Mouse (Mus musculus) Patski (cell line): ENCODE measurements around the gene Gm17622. TPM values are rescaled to one million over a fixed set of nuclear protein-coding genes. Genes with fewer than 3 reads are reported as not detected.

Experiments
- ATAC-seq: fragments of 100-300 bp; one replicate; pipeline ENCODE4 v1.8.0; 2021
- CTCF ChIA-PET: fragments of 350-600 bp; sonication (Branson Sonifier 250); formaldehyde crosslinking; loops from one replicate; lab custom pipeline; 2022; ENCODE audit warnings: inconsistent platforms; lab: Charles Lee
- POLR2A ChIA-PET: fragments of 350-600 bp; sonication (Branson Sonifier 250); formaldehyde crosslinking; loops from one replicate; lab custom pipeline; 2022; ENCODE audit warnings: antibody characterized with exemption, inconsistent platforms; lab: Charles Lee
- DNase-seq: peaks from one replicate; pipeline ENCODE4 v3.0.0-alpha.2; 2011; ENCODE audit warnings: low read depth, low spot score
- H3K27me3 ChIP-seq: fragments of 371-371 bp; one replicate; pipeline ENCODE4 v1.5.1; 2021
- CTCF ChIP-seq: fragments of 100-300 bp; IDR thresholded peaks from one replicate; pipeline ENCODE4 v1.5.1; 2021
- in situ Hi-C: fragments of 300-500 bp; cut with MboI; formaldehyde crosslinking; loops from 3 replicates; pipeline ENCODE4 v1.11.1; 2018; ENCODE audit warnings: low pct_unique_long_range_greater_than_20kb, mixed read lengths
- polyA plus RNA-seq: library from polyadenylated mRNA; unstranded; gene quantifications from one replicate; pipeline ENCODE4 v1.2.3, GENCODE M21; 2021

Gm17622 gene
- not detected for polyA plus RNA-seq

DNA sequence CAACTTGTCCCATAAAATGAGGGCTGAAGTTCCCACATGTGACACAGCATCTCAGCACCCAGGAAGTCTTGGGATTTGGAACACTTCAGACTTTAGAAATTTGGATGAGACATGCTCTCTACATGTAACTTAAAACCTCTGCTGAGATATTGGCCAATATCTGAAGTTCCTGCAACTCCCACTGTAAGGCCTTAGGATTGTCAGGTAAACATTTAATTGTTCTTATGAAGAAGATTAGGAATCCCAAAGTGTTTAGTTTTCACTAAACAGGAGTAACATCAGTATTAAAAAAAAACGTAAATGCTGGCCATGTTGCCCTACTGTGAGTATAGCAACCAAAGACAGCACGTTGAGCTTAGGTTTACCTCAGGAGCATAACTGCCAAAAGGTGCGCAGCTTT is at the start of gene Gm17622:
TSS of gene Gm17622 (plus strand) at position 301 of the 400 bp plus-strand sequence.
- no peak for DNase-seq
- in situ Hi-C loops: no loop called here
- H3K27me3 ChIP-seq: no peaks in the 10 kb centered on the region
- ATAC-seq: no peak
- CTCF ChIA-PET: interaction anchor here (1.1 kb wide), 1 partner anchor 10 kb away, joined by 3 read pairs; no protein-coding TSS in a partner anchor
- POLR2A ChIA-PET: no interaction called here
- no peak for TF ChIP-seq CTCF

DNA sequence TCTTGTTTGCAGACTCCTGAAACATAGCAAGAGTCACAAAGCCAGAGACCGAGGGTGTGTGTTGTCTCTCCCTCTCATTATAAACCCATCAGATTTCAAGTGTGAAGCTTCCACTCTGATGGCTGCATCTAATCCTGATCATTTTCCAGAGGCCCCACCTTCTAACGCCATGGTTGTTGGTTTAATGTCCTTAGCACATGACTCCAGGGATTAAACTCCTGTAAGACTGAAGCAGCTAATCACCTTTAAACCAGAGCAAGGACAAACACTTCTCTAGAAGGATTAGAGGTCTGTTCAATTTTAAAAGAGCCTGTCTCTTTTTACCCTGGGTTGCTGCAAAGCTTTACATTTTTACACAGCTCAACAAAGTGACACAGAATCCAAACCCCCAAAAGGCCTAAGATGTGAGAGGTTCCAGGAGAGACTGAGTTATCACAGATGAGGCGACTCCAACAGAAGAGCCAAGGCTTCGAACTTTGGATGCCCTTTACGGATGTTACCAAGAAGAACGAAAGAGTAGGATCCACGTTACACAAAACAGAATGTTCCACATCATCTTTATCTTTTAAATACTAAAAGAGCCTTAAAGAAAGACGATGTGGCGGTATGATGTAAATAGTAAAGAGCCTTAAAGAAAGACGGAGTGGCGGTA is 40.2 kb upstream of the Gm17622 start:
- ATAC-seq (no peak), DNase-seq (no peak)
- no peaks in the 10 kb centered on the region for H3K27me3 ChIP-seq
- in situ Hi-C loops: no loop called here
- CTCF ChIA-PET: no interaction called here
- POLR2A ChIA-PET: no interaction called here
- TF ChIP-seq CTCF: no peak

DNA sequence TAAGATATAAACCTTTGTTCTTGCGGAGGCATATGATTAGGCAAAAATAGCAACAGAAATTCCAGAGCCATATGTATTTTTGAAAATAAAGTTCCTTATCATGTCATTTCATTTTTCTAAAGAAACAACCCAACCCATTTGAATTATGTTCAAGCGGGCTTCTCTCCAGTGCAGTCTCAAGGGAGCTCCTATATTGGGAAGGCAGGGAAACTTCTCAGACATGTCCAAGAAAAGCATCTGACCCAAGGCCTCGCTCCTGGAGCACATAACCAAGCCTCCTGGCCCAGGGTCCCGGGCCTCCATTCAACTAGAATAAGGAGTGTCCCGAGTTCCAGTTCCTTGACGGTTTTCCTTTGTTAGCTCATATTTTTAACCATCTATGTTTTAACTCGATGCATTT is 39.7 kb upstream of the Gm17622 start:
- CTCF ChIA-PET: no interaction called here
- ATAC-seq: no peak
- H3K27me3 ChIP-seq: no peaks in the 10 kb centered on the region
- in situ Hi-C loops: no loop called here
- TF ChIP-seq CTCF: no peak
- DNase-seq: no peak
- POLR2A ChIA-PET: no interaction called here

DNA sequence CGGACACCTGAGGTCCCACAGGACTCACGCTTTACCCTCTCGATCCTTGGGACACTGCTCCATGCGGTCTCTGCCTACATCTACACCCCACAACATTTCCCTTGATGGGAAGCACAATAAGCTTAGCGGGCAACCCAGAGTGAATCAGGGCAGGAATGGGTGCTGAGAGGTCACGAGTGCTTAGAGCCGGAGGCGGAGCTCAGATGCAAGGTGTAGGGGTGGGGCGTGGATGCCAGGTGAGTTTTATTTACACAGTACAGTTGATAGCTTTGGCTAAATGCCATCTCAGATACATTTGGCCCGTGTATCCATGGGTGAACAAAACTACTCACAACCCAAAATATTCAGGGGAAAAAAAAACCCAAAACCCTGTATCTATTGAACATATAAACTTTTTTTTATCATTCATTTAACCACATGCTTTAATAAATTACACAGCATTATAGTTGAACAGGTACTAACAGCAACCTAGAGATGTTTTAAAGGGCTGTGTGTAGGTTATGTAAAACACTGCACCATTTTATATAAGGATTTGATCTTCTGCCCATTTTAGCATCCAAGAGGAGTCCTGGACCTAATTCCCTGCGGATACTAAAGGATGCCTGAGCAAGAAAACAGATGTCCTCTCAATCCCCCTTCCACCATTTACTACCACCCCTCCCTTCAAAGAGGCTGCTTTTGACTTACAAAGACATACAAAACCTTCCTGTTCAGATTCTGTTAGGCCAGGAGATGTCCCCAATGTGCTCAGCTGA is 39.0 kb upstream of the Gm17622 start:
- no peak for TF ChIP-seq CTCF
- no peaks in the 10 kb centered on the region for H3K27me3 ChIP-seq
- ChIA-PET POLR2A (no interaction called here), CTCF (interaction anchor here (1.9 kb wide), 1 partner anchor 20 kb away, joined by 5 read pairs; no protein-coding TSS in a partner anchor)
- DNase-seq (no peak), ATAC-seq (no peak)
- in situ Hi-C loops: no loop called here

DNA sequence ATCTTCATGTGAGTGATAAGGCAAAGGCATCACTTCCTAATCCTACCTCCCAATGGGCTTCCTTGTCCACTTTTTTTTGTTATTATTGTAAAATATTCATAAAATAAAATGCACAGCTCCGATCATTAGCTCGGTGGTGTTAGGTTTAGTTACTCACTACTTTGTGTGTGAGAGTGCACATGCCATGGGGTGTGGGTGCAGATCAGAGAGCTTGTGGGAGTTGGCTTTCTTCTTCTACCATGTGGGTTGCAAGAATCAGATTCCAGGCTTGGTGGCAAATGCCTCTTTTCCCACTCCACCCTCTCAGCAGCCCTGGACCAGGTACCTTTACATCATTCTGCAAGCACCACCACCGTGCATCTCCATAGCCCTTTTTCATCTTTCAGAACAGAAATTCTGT is 37.9 kb upstream of the Gm17622 start:
- no peak for TF ChIP-seq CTCF
- DNase-seq: no peak
- no peaks in the 10 kb centered on the region for H3K27me3 ChIP-seq
- no peak for ATAC-seq
- ChIA-PET POLR2A (no interaction called here), CTCF (interaction anchor here (1.9 kb wide), 1 partner anchor 21 kb away, joined by 5 read pairs; no protein-coding TSS in a partner anchor)
- in situ Hi-C loops: no loop called here

DNA sequence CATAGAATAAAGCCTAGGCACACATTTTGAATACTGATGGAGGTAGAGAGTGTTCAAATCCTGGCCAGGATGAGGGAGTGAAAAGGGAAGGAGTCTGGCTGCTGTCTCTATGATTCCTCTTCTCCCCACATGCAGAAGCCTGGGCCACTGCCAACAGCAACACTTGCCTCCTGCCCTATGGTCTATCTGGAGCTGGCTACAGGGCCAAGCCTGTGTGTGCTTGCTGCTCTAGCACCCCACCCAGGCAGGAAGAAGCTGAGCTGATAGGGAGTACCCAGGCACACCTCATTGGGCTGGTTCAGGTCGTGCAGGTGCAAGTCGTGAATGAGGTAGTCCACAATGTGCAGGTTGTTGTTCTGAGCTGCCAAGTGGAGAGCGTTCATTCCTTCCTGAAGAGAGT is 36.2 kb upstream of the Gm17622 start:
- no peak for ATAC-seq

DNA sequence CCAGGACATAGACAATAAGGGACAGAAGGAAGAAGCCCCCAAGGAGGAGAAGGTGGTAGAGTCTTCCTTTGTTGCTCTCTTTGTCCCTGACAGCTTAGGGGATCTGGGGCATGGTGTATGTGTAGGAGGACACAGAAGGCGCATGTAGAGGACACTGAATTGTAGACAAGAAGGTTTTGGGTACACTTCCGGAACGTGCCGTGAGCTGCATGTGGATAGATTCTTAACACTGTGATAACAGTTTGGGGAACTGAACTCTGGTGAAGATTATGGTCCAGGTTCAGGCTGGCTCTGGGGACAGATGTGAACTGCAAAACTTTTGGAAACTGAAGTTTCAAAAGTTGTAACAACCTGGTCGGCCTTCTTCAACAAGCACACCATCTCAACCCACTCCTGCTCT is 33.0 kb upstream of the Gm17622 start:
- H3K27me3 ChIP-seq: no peaks in the 10 kb centered on the region
- ATAC-seq (no peak), DNase-seq (no peak)
- no peak for TF ChIP-seq CTCF
- POLR2A ChIA-PET: interaction anchor here (0.7 kb wide), 1 partner anchor 396 kb away, joined by 3 read pairs; no protein-coding TSS in a partner anchor
- in situ Hi-C loops: no loop called here
- CTCF ChIA-PET: no interaction called here

More for the DNA sequence above, 36.2 kb upstream of the Gm17622 start:
- TF ChIP-seq CTCF: no peak
- H3K27me3 ChIP-seq: no peaks in the 10 kb centered on the region
- ChIA-PET CTCF (no interaction called here), POLR2A (no interaction called here)
- in situ Hi-C loops: no loop called here
- DNase-seq: no peak

DNA sequence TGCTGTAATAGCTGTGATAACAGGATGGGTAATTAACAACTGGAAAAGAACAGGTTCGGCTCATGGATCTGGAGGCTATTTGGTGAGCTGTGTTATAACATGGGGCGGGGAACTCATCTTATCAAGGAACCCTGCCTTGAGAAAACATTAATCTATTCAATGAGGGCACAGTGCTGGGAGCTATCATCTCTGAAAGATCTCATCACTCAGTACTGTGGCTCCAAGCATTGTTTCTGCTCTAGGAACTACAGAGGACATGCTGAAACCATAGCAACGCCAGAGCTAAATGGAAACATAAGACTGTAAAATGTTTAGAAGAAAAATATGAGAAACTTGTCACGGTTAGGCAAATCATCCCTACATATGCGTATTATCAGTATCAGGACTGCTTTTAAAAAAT is 32.5 kb upstream of the Gm17622 start:
- ChIA-PET POLR2A (interaction anchor here (0.7 kb wide), 1 partner anchor 396 kb away, joined by 3 read pairs; no protein-coding TSS in a partner anchor), CTCF (no interaction called here)
- no peak for DNase-seq
- in situ Hi-C loops: no loop called here
- no peak for ATAC-seq
- TF ChIP-seq CTCF: no peak
- H3K27me3 ChIP-seq: no peaks in the 10 kb centered on the region

DNA sequence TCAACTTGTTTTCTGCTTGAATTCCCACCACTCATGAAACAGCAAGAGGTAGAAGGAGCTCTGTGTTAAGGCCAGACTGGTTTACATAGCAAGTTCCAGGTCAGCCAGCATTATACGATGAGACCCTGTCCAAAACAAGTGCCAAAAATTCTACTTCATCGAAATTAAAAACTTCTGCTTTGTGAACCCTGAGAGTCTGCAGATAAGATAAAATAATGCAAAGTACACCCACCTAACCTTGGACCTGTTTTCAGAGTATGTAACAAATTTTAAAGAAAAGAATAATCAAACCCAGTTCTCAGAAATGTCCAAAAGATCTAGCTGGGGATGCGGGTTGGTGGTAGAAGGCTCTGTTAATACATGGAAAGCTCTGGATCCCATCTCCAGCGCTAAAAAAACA is 31.9 kb upstream of the Gm17622 start:
- no peak for TF ChIP-seq CTCF
- DNase-seq: no peak
- POLR2A ChIA-PET: no interaction called here
- no peak for ATAC-seq
- CTCF ChIA-PET: no interaction called here
- no peaks in the 10 kb centered on the region for H3K27me3 ChIP-seq
- in situ Hi-C loops: no loop called here

DNA sequence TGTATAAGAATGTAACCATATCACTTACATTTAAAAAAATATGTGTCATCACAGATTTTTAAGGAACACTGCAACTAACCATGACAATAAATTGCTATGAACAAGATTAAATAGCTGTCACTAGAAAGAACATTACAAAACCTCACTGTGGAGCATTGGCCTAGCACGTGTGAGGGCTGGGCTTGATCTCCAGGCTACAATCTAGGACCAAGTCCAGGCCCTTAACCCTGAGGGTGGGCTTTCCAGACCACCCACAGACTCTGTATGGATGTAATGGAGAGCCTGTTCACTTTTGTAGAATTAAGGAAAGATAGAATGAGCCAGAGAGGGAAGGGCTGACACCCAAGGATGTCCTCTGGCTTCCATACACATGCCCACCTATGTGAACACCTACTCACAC is 27.9 kb upstream of the Gm17622 start:
- no peak for TF ChIP-seq CTCF
- DNase-seq (no peak), ATAC-seq (no peak)
- ChIA-PET POLR2A (no interaction called here), CTCF (no interaction called here)
- H3K27me3 ChIP-seq: peaks cover 2% of the 10 kb centered on the region
- in situ Hi-C loops: no loop called here

DNA sequence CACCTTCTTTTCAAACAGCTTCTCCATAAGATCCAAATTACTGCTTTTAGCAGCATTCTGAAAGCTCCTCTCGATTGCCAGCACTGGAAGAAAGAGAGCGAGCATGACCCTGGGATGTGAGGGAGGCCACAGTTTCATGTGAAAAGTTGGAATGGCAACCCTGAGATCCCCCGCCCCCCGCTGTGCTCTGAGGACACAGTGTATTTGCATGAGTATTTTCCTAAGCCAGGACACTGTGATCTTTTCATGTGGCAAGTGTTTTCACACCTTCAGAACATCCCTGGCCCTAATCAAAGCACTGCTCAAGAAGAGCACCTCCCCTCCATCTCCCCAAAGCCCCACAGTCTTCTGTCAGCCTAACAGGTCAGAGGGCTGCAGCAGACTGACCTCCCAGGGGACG is 25.2 kb upstream of the Gm17622 start:
- in situ Hi-C loops: no loop called here
- peaks cover 2% of the 10 kb centered on the region for H3K27me3 ChIP-seq
- no peak for ATAC-seq
- TF ChIP-seq CTCF: no peak
- POLR2A ChIA-PET: no interaction called here
- DNase-seq: no peak
- CTCF ChIA-PET: no interaction called here
